Mouse (Mus musculus) megakaryocyte, embryonic 14.5 days (primary cell): ENCODE data around the gene Ganc.

ENCODE experiments used
- FLI1 ChIP-seq: IDR thresholded peaks from 2 replicates; pipeline ENCODE4 v1.6.1; 2012; ENCODE audit warnings: low read length, inconsistent platforms, mixed read lengths
- GATA1 ChIP-seq: IDR thresholded peaks from 3 replicates; pipeline ENCODE4 v1.6.1; 2012; ENCODE audit warnings: mixed read lengths, low read length, inconsistent platforms, borderline replicate concordance

GRCm38 (mm10) chr2:120414113-120414512 lies 10.4 kb downstream of the Ganc start:
- TF ChIP-seq GATA1 (no peak), FLI1 (no peak)
